Mouse (Mus musculus): ENCODE data around the gene Emilin2.

Emilin2 gene

DNA sequence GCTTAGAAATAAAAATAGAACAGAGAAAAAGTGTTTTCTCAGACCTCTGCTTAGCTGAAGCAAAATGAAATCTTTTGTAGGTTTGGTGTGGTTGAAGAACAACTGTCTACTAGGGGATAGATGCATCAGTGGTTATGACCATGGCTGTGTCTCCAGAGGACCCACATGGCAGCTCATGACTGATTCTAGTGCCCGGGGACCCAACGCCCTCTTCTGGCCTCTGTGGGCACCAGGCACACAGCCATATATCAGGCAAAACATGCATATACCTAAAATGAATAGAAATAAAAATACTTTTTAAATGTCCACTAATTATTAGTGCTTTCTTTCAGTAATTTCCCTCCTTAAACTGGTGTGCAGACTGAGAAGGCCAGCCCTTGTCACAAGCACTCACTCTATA lies 79.8 kb downstream of the Emilin2 start:
- DNase-seq (ENCODE audit: extremely low spot score) = no peak

DNA sequence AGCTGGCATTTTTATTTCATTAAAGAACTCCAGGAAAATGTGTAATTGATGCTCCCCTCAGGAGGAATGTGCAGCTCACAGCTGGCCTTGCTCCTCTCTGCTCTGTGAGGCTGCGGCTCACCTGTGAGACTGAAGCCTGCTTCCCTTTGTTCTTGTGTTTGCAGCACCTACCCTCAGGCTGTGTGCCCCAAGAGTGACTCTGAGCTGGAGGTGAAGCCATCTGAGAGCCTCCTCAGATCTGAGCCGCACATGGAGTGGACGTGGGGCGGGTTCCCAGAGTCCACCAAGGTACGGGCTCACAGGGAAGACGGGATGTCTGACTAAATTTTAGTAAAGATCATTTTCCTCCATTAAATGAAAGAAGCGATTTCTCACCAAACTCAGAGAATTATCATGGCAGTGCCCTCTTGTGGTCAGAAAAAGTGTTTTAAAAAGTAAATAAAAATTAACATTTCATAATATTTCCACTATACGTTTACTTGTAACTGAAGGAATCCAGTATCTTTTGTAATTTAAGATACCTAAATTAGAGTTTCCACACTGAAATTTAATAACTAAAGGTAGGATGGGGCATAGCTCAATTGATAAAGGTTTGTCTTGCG lies 81.6 kb downstream of the Emilin2 start:
- no peak for DNase-seq (ENCODE audit: extremely low spot score)

DNA sequence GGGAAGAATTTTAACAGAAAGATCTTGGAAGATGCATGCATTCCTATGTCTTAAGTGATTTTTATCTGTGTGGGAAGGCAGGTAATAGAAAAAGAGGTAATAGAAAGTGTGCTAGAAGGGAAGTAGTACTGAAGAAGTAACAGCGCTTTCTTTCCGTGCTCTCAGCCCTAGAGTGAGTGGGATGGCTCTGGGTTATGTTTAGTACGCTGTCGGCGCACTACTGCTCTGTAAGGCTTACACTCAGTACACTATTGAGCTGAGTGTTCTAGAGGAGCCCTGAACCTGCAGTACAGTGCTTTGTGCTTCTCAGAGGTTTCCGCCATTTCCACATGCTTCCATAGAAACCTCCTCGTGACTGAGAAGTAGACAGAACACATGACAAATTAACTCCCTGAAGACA lies 83.1 kb downstream of the Emilin2 start:
- DNase-seq (ENCODE audit: extremely low spot score) = no peak

DNA sequence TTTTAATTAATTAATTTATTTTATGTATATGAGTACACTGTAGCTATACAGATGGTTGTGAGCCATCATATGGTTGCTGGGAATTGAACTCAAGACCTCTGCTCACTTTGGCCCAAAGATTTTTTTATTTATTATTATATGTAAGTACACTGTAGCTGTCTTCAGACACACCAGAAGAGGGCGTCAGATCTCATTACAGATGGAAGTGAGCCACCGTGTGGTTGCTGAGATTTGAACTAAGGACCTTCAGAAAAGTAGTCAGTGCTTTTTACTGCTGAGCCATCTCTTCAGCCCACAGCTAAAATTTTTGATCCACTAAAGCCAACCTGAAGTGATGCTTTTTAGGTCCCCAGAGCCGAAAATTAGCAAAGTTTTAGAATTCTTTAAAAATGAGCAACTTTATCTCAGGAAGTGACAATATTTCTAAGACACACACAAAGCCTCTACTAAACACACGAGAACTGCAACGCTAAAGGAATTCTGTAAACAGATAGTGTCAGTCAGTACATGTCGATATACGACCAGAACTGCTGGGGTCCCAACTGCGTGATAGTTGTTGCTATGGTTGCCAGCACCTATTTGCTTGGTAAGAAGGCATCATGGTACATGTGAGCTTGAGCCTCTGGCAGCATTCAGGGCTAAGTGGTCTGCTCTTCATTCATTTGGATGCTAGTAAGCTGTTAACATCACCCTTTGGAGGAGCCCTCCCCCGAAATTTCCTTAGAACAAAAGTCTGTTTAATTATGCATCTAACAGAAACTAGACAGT lies 84.5 kb downstream of the Emilin2 start:
- DNase-seq (ENCODE audit: extremely low spot score) = no peak

DNA sequence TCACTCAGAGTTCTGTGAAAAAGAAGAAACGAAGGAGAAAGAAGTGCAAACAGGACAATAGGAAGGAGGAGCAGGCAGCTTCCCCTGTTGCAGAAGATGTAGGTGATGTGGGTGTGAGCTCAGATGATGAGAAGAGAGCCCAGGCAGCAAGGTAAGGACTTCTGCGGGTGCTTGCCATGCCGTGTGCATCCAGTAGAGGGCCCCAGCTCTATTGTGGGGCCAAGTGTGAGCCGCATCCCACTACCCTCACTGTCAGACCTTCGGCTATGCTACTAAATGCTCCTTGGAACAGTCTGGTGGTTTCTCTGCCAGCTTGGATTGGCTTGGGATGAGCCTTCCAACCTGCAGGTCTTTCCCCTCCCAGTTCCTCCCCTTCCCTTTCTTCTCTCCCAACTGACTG lies 86.7 kb downstream of the Emilin2 start:
- peak; percentile 33 for DNase-seq (ENCODE audit: extremely low spot score)

DNA sequence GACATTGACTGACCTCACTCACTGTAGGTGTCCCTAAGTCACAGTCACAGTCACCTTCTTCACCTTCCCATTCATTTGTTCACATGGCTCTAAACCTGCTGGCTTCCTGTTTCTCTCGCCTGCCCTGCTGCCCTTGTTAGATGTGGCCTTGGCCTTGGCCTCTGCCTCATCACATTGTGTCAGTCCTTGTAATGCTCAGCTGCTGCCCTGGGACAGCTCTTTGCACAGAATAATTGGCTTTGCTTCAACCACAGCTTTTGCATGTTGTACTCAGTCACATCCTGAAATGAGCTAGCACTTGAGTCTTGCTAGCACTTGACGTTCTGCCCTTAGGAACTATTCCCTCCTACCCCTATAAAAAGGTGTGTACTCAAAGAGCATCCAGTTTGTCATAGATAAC lies 87.3 kb downstream of the Emilin2 start:
- DNase-seq (ENCODE audit: extremely low spot score) = no peak

DNA sequence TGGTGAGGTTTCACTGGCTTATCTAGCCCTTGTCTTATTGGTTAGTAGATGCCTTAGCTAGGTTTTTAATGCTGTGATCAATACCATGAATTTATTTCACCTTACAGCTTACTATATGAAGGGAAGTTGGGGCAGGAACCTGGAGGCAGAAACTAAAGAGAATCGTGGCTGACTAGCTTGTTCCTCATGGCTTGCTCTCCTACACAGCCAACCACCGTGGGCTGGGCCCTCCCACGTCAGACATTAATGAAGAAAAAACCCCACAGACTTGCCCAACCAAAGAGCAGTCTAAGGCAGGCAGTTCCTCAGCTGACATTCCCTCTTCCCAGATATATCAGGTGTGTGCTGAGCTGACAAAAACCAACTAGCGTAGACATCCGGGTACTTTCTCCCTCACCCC lies 88.1 kb downstream of the Emilin2 start:
- no peak for DNase-seq (ENCODE audit: extremely low spot score)

DNA sequence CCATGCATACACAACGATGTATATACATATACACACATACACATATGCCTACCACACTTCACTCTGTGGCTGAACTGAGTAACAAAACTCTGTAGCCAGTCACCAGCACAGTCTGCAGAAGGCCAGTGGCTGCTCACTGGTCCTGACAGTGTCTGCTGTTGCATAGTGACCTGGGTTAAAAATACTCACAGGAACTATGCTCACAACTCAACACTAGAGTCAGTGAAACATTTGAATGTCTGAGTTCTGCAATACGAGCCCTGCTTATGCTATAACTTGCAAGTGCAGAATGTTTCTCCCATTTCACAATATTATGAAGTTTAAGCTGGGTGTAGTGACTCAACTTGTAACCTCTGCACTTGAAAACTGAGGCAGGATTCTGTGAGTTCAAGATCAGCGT lies 90.4 kb downstream of the Emilin2 start:
- DNase-seq (ENCODE audit: extremely low spot score) = no peak

DNA sequence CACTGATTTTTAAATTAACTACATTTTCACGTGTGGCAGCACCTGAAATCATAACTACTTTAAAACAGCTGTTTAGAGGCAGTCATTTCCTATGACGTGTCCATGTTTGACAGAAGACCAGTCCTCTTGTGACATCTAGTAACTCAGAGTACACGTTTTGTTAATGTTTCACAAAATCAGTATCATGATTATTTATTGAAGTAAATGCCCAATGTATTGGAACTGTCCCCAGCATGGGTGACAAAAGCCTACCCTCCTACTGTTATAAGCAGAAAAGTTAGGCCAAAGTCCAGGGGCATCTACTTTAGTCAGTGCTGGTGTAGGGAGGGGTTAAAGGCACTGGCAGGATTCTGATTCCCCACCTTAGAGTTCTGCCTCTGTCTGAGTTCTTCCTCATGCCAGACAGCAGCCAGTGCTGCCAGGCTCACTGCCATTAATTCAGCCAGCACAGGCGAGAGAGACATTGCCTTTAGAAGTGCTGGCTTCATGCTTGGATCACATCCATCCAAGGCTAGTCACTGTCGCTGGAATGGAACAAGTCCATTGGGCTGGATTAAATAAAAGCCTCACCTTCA lies 94.6 kb downstream of the Emilin2 start:
- no peak for DNase-seq (ENCODE audit: extremely low spot score)

DNA sequence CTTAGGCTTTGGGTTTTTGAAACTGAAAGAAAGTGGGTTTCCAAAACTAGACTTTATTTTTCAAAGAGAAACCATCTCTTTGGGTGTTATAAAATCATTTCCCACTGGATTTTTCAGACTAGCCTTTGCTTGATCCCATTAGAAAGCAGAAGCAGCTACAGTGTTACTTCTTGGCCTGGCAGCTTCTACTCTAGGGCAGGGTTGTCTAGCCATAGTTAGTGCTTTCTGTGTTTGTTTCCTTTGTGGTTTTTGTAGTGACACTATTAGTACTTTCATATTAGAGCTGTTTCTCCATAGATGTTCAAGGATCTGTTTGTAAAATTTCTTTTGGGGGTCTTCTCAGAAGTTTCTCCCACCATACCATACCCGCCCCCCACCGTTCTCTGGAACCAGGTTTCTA lies 95.5 kb downstream of the Emilin2 start:
- DNase-seq (ENCODE audit: extremely low spot score) = no peak

DNA sequence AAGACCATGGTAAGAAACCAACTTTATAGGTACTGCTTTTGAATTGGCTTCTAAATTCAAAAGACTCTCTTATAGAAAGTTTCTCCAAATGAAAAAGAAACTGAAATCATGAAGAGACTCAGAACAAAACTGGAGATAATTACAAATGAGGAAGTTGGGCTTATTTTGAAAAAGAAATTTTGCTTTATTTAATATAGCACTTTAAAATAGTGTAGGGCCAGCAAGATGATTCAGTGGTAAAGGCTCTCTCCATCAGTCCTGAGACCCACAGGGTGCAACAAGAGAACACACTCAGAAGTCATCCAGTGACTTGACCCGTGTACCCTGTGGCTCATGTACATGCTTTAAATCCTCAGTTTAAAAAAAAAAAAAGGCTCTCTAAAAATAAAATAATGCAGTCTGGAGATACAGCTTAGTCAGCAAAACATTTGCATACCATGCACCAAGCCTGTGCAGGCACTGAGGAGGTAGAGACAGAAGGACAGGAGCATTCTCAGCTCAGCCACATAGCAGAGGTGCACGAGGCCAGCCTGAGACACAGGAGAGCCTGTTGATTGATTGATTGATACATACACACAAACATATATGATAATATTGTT lies 96.4 kb downstream of the Emilin2 start:
- no peak for DNase-seq (ENCODE audit: extremely low spot score)

DNA sequence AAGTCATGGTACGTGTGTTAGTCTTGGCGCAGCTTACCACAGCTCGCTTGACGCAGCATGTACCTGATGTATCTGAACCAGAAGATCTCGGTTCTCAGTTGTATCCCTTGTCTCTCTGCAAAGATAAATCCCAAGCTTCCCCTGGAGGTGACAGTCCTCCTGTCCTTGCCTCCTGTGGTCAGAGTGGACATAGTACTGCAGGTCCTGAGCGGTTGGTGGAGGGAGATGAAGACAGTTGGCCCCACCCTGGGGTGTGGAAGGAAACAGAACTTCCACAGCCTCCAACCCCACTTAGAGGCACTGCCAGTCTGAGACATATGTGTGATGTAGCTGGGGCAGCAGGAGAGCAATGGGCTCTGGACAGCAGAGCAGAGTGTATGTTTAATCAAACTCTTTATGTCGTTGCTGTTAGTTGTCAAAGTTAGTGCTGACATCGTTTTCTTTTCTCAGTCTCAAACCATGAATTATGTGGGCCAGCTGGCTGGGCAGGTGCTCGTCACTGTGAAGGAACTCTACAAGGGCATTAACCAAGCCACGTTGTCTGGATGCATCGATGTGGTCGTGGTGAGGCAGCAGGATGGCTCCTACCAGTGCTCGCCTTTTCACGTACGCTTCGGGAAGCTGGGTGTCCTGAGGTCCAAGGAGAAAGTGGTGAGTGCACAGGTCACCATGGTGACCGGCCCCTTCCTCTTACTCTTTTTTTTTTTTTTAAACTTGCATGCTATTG lies 97.1 kb downstream of the Emilin2 start:
- DNase-seq (ENCODE audit: extremely low spot score) = no peak

DNA sequence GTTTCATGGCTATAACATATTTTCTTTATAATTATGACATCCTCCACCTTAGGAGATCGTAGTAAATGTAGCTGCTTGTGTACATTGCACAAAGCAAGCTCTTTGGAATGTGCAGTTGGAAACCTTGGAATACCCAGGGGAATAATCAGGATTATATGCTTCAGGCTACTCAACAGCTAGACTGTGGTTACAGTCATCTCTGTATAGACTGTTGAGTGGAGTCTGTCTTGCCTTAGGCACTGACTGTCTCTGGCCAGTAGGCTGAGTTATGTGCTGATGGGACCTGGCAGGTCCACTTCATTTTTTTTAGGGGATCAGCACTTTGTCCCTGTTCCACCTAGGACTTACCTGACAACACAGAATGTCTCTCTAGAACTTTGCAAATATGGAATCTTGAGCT lies 98.1 kb downstream of the Emilin2 start:
- no peak for DNase-seq (ENCODE audit: extremely low spot score)

DNA sequence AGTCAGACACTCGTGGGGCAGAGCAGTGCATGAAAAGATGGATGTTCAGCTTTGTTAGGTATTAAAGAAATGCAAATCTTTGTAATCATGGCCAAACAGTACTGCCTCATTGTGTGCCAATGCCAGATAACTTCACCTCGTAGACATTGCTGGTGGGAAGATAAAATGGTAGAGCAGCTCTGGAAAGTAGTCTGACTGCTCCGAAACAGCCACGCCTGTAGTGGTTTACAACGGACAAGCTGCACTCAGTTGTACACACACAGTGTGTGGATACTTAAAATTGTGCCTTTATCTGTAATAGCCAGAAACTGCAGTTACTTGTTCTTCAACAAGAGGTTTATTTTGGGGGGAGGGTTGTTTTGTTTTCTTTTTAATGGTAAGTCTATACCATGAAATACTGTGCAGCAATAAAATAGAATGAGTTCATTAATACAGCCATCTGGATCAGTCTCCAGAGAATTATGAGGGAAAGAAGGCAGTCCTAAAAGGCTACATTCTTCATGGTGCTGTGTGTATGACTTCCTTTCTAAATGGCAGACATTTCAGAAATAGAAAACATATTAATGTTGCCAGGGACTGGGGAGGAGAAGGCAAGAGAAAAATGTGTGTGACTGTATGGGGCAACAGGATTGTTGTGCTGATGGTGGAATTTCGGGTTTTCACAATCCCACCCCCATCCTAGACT lies 99.7 kb downstream of the Emilin2 start:
- no peak for DNase-seq (ENCODE audit: extremely low spot score)

DNA sequence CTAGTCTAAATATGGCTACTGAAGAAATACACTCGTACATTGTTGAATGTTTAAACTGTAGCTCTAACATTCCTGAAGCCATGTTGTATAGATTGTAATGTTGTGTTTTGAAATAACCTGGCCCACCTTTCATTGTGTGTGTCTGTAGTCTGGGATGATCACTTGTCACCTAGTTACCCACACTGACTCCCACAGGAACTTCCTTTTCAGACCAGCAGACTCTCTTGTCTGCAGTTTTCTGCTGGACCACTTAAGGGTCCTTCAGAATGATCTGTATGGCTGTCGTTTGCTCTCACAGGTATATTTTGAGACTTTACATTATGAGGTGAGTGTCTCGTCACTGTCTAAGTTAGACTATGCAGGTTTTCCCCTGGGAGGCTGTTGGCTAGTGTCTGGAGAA lies 101.8 kb downstream of the Emilin2 start:
- no peak for DNase-seq (ENCODE audit: extremely low spot score)

DNA sequence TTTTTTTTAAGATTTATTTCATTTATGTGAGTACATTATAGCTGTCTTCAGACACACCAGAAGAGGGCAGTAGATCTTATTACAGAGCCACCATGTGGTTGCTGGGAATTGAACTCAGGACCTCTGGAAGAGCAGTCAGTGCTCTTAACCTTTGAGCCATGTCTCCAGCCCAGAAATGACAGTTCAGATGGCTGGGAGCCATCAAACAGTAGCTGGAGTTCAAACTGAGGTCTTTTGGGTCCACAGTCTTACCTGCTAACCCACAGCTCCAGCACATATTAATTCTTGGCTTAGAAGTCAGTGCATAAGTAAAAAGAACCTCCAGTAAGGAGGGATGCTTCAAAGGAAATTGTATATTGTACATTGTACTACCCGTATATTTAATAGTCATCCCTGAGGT lies 102.9 kb downstream of the Emilin2 start:
- DNase-seq (ENCODE audit: extremely low spot score) = no peak

DNA sequence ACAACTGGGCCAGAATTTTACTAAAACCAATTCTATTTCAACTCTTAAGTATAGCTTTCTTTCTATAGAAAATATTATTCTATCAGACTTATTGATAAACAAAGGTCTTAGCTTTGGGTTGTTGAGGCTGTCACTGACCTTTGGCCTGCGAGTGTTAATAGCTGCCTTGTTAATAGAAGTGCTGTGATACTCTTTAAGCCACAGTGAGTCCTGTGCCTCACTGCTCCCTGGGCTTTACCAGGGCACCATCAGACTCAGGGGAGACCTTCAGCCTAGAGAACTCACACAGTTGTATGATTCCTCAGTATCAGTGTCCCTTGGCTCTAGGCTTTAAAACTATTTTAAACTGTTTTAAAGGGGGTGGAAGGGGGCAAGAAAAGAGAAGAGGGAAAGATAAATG lies 103.4 kb downstream of the Emilin2 start:
- DNase-seq (ENCODE audit: extremely low spot score) = no peak

DNA sequence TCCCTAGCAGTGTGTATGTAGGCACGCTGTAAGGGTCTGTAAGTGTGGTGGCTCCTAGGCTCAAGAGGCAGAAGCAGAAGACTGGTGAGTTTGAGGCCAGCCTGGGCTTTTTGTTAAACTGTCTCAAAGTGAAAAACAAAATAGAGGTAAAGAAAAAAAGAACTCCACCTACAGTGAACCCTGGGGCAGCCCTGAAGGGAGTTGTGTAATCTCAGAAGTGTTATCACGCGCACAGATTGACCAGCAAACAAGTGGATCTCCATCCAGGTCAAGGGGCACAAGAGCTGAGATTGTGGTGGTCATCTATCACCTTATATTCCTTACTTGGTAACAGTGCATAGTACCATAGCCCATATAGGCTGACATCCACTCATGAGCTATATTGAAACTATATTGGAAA lies 104.5 kb downstream of the Emilin2 start:
- no peak for DNase-seq (ENCODE audit: extremely low spot score)

DNA sequence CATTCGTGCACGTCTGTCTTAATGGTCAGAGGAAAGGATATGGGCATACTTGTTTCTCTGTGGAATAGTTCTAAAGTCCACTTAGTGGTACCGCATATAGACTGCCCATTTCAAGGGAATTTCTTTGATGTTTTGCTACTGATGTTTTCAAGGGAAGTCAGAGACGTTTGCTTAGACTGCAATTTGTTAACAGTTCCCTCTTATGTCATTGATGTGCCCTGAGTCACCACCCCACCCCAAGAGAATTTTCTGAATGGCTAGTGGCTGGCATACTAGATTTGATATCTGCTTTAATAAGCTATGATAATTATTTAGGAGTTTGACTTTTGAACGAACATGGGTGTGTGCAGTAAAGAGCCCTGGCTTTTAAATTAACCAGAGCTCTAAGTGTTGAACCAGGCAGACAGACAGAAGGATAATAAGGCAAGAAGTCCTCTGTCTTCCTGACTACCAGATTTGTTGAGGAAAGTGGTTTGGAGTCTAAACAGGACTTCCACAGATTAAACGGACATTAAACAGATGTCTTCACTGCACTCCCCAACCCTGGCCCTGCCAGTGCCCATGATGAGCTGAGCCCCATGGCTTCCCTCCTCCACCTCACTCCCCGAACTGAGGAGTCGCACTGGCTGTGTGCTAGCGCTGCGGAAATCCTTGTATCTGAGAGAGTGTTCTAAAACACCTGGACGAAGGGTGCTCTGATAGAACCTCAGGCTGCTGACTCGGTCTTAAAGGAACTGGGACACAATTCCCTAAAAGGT lies 105.5 kb downstream of the Emilin2 start:
- no peak for DNase-seq (ENCODE audit: extremely low spot score)

DNA sequence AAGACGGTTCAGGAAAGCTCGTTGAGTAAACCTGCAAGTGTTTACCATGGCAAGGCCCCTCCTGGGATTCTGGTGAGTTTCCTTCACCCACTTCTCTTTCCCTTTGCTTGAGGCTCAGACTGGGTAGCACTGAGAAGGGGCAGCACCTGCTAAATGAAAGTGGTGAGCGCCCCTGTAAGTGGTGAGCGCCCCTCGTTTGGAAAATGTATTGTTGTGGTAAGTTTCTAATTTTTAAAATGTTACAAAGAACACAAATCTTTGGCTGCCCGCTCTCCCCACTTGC lies 107.0 kb downstream of the Emilin2 start:
- DNase-seq (ENCODE audit: extremely low spot score) = no peak

Data from embryo, embryonic 9.5 days (tissue).